Mouse (Mus musculus): ENCODE data around the gene Arl11.

The Arl11 gene

DNA sequence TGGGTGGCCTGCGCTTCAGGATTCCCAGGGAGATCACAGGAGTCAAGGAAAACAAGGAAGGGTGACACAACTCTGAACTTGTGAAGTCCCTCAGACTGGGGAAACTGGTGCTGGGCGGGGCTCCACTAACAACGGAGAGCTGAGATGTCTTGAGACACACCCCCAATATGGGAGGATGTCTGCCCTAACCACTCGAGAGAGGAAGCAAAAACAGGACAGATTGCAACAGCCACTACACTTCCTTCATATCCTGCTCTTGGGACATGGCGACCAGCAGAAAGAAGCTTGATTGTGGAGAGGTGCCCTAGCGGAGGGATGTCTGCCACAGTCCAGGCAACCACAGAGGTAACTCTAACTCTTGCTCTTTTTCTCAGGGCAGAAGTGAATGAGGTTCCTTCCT is at the start of gene Arl11:
Gene Arl11 (plus strand): TSS at position 161 of the 400 bp plus-strand sequence.
- DNase-seq (ENCODE audit: low spot score in 2 of 2) = peak; percentile 25 to 26

DNA sequence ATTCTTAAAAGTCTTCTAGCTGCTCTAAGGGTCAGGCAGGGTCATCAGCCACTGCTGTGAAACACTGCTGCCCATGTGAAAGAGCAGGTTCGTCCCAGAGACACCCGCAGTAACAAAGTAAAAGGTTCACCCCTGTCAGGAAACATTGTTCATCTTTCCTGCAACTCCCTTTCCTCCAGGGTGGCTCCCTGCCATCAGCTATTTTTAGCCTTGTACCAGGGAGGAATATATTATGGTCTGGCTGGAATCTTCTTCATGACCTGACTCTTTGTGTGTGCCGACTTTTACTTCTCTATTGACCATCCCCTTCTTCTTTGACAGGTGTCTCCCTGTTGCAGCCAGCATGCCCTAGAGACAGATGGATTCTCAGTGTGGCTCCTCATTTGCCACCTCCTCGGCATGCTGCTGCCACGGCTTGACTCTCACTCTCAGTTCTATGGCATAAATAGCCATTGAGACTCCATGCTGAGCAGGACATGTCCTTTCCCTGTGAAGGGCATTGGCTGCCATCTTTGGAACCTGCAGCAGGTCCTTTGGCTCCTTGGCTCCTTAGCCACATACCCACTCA is 41.6 kb upstream of the Arl11 start:
- no peak for DNase-seq (ENCODE audit: low spot score in 2 of 2)

DNA sequence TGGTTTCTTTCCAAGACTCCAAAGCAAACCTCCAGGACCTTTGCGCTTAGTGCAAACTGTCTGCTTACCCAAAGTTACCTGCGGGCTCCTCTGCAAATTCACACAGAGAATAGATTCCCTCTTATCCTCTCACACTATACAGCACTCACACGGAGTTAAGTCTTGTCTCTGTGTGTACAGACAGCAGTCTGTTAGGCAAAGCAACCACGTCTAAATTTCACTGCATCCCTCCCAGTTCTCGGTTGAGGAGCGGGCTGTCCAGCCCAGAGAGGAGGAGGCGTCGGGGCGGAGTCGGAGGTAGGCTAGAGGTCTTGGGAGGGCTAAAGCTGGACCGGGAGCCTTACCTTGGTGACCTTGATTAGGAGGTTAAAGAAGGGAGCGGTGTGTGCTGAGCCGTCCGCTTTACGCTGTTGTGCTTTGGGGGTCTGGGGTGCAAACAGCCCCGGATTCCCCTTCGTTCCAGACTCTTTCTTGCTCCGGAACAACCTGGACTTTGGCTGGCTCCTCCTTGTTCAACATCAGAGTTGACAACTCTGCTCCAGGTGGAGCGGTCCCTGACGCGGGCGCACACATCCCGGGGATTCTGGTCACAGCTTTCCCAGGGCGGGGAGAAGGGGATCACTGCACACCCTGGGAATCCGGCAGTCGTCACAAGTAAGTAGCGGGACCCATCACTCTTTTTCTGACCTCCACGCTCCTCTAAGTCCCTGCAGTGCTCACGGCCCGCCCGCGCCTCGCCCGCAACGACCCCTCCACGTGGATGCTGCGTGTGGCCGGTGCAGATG is 34.9 kb upstream of the Arl11 start:
- DNase-seq (ENCODE audit: low spot score in 2 of 2) = no peak

DNA sequence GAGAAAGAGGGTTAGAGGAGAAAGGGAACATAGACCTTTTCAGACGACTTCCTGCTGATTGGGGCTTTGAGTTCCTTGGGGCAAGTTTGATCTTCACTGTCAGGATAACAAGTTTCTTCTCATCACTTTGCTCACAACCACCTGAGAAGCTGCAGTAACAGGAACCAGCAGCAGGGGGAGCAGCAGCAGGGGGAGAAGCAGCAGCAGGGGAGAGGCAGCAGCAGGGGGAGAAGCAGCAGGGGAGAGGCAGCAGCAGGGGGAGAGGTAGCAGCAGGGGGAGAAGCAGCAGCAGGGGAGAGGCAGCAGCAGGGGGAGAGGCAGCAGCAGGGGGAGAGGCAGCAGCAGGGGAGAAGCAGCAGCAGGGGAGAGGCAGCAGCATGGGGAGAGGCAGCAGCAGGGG is 32.3 kb upstream of the Arl11 start:
- DNase-seq (ENCODE audit: low spot score in 2 of 2) = peak; percentile 29 to 58

DNA sequence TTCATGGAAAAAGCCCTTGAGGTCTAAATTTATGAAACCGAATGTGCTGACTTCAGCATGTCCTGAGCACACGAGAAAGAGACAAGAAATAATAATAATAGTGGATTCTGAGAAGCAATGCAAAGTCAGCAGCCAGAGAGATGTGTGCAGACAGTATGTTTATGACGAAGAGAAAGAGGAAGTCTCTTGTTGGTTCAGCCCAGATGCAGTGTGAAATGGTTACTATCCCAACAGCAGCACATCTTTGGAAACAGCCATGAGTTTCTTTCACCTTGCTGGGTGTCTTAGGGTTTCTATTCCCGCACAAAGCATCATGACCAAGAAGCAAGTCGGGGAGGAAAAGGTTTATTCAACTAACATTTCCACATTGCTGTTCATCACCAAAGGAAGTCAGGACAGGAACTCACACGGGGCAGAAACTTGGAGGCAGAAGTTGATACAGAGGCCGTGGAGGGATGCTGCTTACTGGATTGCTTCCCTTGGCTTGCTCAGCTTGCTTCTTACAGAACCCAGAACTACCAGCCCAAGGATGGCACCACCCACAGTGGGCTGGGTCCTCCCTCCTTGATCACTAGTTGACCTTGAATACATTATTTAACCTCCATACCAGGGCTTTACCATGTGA is 30.8 kb upstream of the Arl11 start:
- DNase-seq (ENCODE audit: low spot score in 2 of 2) = no peak

DNA sequence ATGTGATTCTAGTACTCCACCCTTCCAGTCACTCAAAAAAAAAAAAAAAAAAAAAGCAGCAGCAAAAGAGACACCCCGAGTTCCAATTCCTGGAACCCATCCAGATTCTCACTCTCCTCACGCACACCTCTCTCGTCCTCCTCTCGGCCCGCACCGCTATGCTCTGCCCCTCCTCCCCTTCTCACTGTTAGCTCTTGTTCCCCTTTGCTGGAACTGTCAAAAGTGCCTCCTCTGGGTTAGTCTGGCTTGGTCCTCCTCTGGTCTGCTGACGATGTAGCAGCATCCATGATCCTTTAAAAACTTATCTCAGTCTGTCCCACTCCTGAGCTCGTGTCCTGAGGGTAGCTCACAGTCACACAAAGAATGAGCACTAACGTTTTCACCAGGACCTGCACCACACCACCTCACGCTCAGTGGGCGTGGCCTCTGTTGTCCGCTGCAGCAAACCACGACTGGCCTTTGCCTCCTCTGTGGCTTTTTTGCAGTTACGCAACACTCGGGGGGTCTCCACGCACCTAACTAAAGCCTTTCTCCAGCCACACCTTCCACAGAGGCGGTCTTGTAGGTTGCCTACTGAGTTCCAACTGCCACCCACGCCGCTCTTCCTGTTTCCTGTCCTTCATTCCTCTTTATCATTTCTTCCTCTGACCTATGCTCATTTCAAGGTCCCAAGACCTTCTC is 20.8 kb upstream of the Arl11 start:
- peak in 1 of 2 experiments; percentile 5 for DNase-seq (ENCODE audit: low spot score in 2 of 2)

DNA sequence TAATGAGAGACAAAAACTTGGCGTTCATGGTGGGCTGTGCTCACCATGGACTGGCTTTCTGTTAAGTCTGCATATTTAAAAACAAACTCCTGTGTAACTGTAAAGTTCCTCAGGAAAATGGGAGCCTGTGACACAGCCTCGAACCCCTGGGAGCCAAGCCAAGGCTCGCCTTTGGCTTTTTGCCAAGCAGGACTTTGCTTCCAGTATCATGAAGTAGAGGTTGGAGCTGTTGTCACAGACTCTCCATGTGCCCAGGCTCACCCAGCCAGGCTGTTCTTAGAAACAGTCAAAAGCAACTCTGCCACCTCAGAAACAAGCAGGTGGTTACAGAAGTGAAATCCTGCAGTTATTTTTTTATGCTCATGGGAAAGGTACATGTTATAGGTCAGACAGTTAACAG is 18.9 kb upstream of the Arl11 start:
- DNase-seq (ENCODE audit: low spot score in 2 of 2) = no peak

DNA sequence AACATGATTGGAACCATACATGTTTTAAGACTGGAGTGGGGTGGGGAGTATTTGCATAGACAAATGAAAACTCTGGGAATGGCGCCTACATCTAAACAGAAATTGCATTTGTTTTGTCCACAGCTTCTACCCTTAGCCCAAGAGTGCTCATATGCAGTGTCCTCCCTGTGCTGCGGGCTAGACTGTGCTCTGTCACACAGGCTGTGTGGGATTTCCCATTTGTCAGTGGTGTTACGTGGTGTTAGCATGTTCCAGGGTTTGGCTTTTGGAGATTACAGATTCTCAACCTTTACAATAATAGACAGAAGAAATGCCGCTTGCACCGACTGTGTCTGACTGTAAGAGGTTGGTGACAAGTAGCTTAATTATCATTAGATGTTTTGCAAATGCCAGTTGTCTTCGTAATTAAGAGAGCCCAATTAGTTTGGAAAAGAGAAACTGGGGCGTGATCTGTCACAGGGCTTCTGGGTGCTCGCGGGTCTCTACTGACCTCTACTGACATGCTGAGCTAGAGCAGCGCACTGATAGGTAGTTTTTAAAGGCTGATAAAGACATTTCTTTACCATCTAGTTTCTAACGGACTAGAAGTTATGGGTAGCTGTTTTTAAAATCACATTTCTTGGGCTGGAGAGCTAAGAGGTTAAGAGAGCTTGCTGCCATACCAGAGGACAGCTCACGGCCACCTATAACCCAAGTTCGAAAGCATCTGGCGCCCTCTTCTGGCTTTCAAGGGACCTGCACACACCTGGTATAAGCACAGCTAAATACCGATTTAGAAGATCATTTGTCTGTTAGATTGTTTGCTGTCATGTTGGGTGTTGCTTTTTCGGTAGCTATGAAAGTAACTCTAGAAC is 15.4 kb upstream of the Arl11 start:
- DNase-seq (ENCODE audit: low spot score in 2 of 2) = peak; percentile 60 to 74

DNA sequence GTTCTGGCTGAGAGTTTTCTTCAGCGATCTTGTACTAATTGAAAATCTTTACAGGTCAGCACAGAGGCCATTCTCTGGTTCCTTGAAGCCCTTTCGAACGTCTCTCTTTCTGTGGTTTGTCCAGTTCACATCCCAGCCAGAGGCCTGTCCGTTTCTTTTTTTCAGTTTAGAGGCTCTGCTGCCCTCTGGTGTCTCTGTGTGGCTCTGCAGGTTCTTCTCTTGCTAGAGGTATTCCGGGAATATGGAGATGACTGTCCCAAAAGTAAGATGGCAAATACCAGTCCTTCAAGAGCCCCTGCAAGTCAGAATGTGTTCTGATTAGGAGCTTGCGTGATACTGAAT is 14.8 kb upstream of the Arl11 start:
- DNase-seq (ENCODE audit: low spot score in 2 of 2) = peak in 1 of 2 experiments; percentile 50

DNA sequence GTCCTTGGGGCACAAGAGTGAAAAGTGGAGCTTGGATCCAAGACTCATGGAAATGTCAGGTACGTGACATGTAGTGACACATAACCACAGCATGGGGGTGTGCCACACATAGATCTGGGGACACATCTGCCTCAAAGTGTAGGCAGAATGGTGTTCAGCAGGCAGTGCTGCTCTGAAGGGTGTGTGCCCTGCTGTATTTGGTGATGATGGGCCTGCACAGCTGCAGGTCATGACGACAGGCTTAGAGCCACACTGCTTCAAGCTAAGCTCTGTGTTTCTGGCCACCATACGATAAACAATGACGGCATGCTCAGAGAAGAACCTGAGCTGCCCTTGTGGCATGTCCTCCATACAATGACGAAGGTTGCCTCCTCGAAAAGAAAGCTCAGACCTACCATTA is 9.7 kb upstream of the Arl11 start:
- no peak for DNase-seq (ENCODE audit: low spot score in 2 of 2)

DNA sequence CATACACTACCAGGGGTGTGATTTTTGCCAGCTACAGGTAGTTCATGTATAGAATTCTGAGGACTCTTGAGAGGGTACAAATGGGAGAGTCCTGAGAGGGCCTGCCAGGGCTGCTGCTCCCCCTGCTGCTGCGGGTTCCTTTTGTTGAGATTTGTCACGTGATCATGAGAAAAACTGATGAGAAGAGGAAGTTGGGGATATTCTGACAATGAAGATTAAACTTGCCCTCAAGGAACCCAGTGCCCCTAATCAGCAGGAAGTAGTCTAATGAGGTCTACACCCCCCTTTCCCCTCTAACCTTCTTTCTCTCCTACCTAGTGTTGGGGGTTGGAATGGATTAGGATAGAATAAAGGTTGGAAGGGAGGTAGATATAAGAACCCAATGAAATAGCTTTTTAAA is 8.2 kb upstream of the Arl11 start:
- no peak for DNase-seq (ENCODE audit: low spot score in 2 of 2)

DNA sequence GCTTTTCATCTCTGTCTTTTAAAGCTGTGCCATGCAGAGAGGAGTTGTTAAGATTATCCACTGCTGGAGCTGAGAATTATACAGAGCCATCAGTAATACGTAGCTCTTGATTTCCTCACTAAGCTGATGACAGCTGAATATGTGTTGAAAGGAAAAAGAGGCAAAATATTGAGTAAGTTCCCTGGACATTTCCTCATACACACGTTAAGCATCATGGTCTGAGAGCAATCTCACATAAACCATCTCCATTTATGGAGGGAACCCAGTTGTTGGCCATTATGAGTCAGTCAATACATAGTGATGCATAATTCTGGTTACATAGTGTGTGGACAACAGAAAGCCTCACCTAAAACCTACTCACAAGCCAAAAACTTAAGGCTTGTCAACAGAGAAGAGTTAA is 7.1 kb upstream of the Arl11 start:
- DNase-seq (ENCODE audit: low spot score in 2 of 2) = no peak

DNA sequence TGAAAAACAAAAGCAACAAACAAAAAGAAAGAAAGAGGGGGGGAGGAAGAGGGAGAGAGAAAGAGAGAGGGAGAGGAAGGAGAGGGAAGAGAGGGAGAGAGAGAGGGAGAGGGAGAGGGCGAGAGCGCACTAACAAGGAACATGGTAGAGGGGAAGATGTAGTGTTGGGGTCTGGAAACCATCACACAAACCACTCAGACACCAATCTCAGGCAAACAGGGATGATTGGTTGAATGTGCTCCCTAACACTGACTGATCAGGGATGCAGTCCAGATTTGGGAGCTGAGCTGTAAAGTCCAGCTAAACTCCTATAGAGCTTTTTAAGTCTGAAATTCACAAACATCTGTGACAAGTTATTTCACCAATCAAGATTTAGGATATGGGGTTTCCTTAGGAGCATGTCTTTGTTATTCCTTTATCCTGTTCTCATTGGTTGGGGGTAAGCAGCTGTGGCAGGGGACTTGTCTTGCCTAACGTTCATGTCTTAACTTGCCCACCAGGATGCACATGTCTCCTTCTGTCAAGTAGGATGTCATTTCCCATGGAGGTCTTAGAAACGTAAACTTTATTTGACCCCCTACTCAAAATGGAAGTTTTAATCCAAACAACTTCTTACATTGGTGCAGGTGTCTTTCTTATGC is 5.5 kb upstream of the Arl11 start:
- no peak for DNase-seq (ENCODE audit: low spot score in 2 of 2)

DNA sequence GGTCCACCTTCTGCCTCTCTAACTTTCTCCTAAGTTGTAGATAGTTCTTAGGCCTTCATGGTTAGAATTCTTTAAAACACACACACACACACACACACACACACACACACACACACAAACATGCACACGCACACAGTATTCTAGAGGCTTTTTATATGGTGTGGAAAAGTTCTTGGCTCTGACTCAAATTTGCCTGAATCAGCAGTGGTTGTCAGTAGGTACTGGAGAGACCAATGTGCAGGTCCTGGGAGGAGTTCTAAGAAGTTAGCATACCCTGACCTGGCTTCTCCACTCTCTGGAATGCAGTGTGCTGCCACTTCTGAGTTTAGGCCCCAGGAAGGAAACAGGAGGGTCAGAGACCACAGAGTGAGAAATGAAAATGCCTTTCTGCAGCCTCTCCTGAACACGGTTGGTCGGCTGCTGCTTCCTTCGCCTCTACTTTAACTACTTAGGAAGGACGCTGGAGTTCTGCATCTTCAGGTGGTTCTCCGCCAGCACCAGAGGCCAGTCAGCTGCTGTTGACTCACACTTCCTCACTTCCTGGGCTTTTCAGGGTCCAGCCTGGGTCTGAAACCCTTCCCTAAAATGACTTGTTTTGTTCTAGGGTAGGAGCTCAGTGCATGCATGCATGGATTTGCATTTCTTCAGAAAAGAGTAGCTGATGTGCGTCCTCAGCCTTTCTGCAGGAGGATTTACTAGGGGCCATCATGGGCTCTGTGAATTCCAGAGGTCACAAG is 651 bp downstream of the Arl11 start:
- DNase-seq (ENCODE audit: low spot score in 2 of 2) = no peak

DNA sequence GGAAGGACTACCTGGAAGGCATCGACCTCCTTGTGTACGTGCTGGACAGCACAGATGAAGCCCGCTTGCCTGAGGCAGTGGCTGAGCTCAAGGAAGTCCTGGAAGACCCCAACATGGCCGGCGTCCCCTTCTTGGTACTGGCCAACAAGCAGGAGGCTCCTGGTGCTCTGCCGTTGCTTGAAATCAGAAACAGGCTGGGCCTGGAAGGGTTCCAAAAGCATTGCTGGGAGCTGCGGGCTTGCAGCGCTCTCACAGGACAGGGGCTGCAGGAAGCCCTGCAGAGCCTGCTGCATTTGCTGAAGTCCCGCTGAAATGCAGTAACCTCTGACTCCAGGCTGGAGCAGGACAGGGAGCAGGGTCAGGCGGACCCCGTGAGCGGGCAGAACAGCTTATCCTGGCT is 1.4 kb downstream of the Arl11 start:
- DNase-seq (ENCODE audit: low spot score in 2 of 2) = no peak

DNA sequence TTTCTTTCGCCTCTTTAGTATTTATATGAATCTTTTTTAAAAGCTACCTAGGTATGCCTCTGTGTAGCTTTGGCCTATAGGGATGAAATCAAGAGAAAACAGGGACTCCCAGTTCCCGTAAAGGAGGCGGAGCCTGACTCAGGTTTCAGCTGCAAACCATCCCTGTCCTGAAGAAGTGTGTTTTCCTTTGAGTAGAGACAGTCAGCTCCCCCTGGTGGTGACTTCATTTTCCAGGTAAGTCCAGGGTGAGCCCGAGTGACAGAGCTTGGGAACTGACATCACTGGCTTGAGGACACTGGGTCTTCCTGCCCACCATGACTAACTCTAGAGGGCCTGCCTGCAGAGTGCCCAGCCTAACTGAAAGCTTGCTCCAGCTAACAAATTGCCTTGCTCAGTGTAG is 7.3 kb downstream of the Arl11 start:
- peak in 1 of 2 experiments; percentile 31 for DNase-seq (ENCODE audit: low spot score in 2 of 2)

DNA sequence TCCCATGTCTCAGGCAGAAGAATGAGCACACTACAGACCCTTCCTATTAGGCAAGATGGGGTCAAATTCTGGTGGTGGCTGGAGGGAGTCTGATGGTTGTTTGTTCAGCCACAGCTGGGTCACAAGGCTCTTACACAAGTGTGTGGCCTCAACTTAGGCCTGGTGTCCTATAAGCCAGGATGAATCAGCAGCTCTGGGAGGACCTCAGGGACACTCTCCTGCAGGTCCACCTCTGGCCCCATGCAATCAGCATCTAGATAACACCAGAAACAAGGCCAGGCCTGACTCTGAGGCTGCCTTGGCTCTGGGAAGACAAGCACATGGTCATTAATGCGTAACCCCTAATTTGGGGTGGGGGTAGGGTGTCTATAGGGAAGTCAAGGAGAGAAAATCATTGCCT is 11.2 kb downstream of the Arl11 start:
- DNase-seq (ENCODE audit: low spot score in 2 of 2) = no peak

DNA sequence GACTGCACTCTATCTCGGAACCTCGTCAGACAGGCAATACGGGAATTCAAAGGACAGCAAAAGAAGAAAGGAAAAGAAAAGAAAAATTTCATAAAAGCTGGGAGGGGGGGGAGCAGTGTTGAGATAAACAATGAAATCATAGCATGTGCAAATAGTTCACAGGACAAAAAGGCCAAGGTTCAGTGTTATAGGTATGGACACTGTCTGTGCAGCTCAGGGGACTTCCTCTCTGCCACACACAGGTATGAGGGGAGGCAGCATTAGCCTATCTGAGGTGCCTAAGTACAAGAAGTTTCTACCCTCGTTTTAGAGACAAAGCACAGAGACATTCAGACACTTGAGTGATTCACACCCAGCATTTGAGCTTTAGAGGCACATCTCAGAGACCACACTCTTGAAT is 11.6 kb downstream of the Arl11 start:
- DNase-seq (ENCODE audit: low spot score in 2 of 2) = no peak

DNA sequence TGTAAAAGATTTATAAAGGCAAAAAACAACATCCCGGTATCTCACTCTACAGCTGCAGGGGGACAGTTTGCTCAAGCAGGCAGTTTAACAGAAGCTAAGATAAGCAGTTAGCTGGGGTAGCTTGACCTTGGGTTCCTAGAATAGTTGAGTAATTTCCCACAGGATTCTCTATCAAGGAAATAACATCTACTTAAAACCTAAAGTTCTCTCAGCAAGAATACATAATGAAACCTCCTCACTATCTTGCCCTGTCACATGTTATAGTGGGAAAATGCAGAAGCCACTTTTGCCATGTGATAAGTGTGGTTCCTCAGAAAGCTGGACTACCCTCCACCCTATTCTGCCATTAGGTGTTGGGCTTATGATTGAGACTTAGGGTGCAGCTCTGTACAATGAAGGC is 13.2 kb downstream of the Arl11 start:
- no peak for DNase-seq (ENCODE audit: low spot score in 2 of 2)

DNA sequence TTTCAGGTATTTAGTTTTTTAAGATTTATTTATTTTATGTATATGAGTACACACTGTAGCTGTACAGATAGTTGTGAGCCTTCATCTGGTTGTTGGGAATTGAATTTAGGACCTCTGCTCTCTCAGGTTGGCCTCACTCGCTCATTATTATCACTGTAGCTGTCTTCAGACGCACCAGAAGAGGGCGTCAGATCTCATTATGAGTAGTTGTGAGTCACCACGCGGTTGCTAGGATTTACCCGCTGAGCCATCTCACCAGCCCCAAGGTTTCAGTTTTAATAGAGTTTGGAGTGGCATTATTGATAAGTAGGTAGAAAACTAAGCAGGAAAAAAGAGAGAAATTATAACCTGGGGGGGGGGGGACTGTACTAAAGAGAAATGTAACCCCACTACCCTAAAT is 17.5 kb downstream of the Arl11 start:
- peak in 1 of 2 experiments; percentile 19 for DNase-seq (ENCODE audit: low spot score in 2 of 2)
